Mouse (Mus musculus) layer of hippocampus, adult 9-11 months (tissue): ENCODE measurements around the gene Ly6g6c.
"Not testable (repeated sequence)": the region's sequence is repeated elsewhere in the genome, so short reads cannot be mapped to it uniquely, and the experiment has no call there.

Experiments
- DNase-seq: peaks from one replicate; pipeline ENCODE4 v3.0.0; 2022

Ly6g6c gene

GRCm38 (mm10) chr17:35032323-35032870, 32.8 kb upstream of the Ly6g6c start:
- DNase-seq, result no peak

GRCm38 (mm10) chr17:35033703-35034102, 31.5 kb upstream of the Ly6g6c start:
- DNase-seq, result not testable (repeated sequence)

DNA sequence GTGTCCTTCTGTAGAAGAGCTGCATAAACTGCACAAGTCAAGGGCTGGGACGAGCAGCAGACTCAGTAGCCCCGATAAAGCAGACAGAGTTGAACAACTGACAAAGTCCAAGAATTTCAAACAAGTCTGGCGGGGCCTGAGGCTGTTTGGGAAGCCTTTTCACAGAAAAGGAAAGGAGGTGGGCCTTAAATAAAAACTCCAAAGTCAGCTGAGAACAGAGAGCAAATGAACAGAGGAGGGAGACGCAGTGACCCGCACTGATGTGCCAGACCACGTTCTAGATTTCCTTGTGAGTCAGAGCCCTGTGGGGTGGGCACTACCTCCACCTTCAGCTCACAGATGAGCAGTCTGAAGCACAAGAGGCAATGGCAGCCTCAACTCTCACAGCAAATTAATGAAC, 30.3 kb upstream of the Ly6g6c start:
- no peak for DNase-seq

GRCm38 (mm10) chr17:35039121-35039873, 25.9 kb upstream of the Ly6g6c start:
- peak; percentile 71 for DNase-seq

DNA sequence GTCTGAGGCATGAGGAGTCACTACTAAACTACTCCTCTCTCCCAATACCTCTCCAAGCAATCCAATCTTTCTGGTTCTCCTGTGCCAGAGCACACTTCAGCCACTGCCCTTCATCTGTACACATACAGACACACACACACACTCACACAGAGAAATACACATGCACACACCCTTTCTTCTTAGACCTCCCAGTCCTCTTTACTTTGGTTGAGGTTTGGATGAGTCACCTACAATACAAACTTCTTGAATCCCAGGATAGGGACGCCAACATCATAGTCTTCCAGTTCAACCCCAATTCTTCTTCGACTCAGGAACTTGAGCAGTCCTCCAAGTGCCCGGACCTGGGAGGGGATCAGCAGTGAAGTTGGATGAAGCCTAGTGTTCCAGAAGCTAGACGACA, 21.4 kb upstream of the Ly6g6c start:
- DNase-seq, result no peak

DNA sequence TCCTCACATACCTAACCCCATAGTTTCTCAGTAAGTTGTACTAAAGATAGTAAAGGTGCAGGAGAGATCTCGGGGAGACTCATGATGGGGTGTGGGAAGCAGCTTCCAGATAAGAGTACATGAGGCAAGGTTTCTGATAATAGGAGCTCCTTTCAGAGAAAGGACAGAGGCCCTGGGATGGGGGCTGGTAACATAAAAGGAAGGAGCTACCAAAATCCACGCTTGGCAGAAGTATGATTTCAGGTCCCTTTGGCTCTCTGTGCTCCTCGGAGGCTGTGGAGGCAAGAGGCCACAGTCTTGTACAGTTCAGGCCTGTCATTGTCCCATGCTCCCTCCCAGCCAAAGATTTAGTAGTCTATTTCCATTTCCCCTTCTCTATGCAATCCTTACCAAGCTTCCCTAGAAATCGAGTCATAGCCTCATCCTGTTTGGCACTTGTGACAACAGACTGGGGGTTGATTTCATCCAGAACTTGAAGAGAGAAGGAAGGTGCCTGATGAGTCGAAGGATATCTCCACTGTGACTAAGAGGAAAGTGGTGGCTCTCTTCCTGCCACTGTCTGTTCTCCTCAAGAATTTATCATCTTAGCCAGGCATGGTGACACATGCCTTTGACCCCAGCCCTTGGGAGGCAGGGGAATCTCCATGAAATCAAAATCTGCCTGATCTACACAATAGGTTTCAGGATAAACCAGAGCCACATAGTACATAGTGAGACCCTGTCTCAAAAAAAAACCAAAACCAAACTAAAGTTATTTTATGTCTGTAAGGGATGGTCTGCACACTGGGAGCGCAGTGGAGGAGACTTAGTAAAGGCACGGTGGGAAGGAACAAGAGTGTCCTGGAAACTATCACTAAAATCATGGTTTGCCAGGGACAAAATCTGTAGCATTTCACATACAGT, 20.0 kb upstream of the Ly6g6c start:
- DNase-seq, result no peak

DNA sequence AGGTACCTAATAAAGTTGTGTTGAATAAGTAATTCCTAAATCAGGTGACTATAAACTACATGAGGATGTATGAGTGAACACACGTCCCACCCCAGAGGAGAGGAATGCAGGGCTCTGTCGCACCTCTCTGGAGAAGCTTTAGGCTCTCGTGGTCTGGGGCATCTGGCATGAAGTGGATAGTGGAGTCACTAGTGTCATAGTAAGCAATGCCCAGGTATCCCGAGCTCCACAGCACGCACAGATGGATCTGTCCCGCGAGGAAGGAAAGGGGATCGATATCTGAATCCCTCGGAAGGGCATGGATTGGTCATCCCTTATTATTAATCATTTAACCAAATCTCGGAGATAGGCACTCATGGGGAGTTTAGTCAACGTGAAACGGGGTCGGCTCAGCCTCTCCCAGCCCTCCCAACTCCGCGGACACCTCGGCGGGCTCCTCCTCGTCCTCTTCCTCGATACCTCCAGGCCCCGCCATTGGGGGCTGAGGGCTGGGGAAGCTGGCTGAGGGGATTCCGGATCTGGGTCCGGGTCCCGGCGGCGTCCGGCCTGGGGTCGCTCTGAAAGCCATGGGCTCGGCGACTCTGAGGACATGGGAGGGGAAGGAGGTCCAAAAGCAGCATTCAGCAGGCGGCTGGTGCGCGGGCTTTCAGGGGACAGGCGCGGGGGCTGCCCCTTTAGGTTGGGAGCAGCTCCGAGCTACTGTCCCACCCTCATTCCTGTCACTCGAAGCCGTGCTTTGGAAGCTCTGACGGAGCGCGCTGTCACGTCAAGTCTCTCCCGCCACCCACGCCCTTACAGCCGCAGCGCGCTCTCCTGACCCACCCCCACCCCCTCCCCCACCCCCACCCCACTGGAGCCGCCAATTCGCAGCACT, 19.1 kb upstream of the Ly6g6c start:
- DNase-seq, result no peak

DNA sequence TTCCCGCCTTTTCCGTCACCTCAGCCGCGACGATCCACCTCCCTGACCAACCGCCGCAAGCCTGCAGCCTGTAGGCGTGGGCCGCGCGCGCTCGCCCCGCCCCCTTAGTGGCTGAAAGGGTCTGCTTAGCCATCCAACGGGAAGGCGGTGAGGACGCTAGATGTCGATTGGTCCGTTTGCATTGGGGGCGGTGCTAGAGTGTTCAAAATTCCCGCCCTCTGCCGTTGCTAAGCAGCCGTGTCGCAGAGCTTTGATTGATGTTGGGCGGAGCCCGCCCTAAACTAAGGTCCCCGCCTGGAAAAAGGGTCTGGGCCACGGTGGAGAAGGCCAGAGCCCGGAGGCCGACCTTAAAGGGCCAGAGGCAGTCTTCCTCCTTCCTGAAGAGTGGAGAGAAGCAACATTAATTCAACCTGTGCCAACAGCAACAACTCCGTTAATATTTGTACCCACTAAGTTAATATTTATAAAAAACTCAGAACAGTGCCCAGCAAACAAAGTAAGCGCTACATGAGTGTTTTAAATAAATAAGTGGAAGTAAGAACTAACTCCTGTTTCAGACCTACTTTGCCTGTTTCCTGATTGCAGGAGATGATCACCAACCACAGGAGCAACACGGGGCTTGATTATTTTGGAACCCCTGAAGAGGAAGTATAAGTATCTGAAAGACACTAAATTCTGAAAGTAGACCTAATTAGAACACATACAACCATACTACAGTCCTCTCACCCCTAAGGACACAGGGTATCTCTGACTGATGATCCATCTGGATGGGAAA, 18.3 kb upstream of the Ly6g6c start, which contains the start of gene Msh5:
Gene Msh5 (minus strand): TSS at position 65 of the 775 bp plus-strand sequence.
- DNase-seq, result peak; percentile 97

- no peak for DNase-seq
Observed at GRCm38 (mm10) chr17:35047688-35048087, 17.5 kb upstream of the Ly6g6c start.

- DNase-seq, result no peak
Observed at GRCm38 (mm10) chr17:35048149-35048931, 16.8 kb upstream of the Ly6g6c start.

DNA sequence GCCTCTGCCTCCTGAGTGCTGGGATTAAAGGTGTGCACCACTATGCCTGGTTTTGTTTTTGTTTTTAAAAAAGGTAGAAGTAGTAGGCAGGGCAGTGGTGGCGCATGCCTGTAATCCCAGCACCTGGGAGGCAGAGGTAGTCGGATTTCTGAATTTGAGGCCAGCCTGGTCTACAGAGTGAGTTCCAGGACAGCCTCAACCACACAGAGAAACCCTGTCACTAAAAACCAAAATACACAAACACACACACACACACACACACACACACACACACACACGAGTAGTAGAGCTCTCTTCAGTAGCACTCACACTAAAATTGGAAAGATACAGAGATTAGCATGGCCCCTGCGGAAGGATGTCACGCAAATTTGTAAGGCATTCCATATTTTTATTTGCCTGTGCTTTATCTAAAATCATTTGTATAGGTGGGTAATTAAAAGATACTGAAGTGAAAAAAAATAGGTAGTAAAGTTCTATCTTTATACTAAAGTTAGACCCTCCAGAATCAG, 16.2 kb upstream of the Ly6g6c start:
- DNase-seq, result no peak

DNA sequence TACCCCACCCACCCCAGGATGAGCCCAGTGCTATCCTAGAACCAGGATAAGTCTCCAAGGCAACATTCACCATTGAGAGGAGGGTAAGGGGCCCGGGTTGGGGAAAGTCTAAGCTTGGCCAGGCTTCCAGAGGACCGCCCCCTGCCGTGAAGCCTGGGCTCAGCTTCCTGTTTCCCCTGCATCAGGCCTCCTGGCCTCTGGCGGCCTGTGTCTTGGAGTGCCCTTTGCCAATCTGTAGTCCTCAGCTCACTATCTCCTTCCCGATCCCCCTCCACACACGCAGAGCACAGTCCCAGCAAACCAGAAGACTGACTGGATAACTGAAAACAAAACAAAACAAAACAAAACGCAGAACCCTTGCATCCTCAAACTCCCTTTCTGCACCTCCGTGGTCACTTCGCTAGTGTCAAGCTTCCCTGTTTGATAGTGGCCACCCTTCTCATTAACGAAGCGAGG, 15.6 kb upstream of the Ly6g6c start, which contains the start of gene Clic1:
Gene Clic1 (plus strand): TSS at position 406 of the 456 bp plus-strand sequence.
- no peak for DNase-seq

- DNase-seq, result peak; percentile 57
Observed at GRCm38 (mm10) chr17:35050126-35050750, 14.9 kb upstream of the Ly6g6c start.

DNA sequence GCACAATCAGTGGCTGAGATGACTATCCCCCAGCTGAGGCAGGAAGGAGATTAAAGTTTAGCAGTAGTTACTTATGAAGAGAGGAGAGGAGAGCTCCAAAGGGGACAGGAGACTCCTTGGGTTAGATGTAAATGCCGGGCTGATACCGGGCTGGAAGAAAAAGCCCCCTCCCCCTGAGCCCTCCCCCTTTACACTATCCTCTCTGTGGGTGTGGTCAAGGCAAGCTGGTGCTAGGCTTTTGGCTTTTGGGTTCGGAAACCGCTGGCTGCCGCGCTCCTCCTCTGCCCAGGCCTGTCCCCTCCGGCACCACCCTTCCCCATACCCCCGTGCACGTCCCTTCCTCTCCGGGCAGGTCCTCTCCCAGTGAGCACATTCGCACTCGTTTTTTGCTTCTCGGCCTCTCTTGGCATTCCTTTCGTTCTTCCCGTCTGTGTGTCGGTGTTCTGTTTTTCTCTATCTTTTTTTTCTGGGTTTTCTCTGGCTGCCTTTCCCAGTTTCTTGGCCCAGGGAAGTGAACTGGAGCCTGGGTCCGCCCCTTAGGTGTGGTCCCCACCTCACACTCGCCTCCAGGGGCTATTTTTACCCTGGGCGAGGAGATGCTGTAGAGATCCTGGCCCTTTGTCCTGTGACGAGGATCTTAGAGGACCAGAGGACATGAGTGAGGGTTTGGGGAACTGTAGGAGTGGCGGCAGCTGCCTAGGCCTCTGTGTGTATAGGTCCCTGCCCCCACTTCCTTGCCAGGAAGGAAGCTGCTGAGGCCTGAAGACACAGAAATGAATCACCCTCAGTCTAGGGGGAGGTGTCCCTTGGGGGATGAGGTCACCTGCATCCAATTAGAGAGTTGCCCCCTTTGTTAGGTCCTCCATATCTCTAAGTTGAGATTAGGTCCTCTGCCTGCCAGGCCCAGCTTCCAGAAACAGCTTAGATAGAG, 13.8 kb upstream of the Ly6g6c start:
- peak; percentile 77 for DNase-seq

DNA sequence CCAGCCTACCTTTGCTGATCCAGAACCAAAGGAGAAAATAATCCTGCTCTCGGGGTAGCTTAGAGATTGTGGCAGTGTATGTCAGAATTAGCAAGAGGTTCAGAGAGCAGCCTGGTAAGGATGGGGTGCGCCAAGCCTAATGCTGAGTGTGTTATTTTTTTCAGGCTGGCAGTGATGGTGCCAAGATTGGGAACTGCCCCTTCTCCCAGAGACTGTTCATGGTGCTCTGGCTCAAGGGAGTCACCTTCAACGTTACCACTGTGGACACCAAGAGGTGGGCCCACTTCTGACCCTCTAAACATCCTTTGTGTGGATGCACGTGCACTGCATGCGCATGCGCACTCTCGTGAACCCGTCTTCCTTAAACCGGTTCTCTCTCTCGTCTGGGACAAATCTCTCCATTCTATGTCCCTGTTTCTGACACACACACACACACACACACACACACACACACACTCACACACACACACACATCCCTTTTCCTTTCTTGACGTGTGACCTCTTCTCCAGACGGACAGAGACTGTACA, 12.9 kb upstream of the Ly6g6c start:
- DNase-seq, result no peak

DNA sequence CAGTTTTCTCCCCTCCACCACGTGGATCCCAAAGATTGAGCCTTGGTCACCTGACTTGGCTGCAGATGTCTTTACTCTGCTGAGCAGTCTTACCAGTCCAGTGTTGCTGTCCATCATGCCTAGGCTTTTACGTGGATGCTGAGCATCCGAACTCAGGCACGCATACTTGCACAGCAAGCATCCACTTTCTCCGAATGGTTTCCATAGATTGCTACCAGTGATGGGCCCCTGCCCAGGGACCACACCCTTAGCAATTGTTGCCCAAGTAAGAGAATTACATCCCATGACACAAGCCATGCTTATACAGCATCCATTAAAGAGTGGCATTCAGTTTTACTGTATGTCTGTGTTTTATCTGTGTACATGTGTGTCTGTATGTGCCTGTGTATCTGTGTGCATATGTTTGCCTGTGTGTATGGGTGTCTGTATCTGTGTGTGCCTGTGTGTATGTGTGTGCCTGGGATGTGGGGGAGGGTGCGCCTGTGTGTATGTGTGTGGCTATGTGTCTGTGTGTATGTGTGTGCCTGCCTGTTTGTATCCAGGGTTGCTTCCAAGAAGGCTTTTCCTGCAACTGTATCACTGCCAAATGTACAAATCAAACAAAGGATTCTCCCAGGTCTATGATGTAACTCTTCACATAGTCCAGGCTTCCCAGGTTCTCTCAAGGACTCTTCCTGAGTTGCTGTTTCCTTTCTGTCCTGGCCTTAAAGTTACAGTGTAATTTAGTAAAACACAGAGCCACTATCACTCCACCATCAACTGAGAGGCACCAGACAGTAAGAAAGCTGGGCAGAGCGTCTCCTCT, 9.3 kb upstream of the Ly6g6c start:
- no peak for DNase-seq

- no peak for DNase-seq
Observed at GRCm38 (mm10) chr17:35057090-35057489, 8.1 kb upstream of the Ly6g6c start.

DNA sequence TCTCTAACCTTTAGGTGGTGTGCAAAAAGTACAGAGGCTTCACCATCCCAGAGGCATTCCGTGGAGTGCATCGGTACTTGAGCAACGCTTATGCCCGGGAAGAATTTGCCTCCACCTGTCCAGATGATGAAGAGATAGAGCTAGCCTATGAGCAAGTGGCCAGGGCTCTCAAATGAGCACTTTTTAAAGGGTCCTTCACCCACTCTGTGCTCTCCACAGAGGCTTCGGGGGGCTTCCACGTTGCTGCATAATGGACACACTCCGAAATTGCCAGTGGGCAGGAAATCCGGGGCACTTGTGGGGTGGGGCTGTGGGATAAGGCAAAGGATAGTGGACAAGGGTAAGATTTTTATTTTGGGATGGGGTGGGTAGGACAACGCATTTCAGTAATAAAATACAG, 6.9 kb upstream of the Ly6g6c start:
- no peak for DNase-seq
